Mouse (Mus musculus) stomach, postnatal 0 days (tissue): ENCODE data around the gene Usp38.

Source experiments
- CTCF ChIP-seq: IDR thresholded peaks from 2 replicates; pipeline ENCODE4 v1.5.1; 2016; ENCODE audit warnings: antibody characterized with exemption, low read depth, mild to moderate bottlenecking, moderate library complexity
- EP300 ChIP-seq: optimal IDR thresholded peaks from 2 replicates; pipeline ENCODE3; 2016; ENCODE audit warnings: antibody characterized with exemption

DNA sequence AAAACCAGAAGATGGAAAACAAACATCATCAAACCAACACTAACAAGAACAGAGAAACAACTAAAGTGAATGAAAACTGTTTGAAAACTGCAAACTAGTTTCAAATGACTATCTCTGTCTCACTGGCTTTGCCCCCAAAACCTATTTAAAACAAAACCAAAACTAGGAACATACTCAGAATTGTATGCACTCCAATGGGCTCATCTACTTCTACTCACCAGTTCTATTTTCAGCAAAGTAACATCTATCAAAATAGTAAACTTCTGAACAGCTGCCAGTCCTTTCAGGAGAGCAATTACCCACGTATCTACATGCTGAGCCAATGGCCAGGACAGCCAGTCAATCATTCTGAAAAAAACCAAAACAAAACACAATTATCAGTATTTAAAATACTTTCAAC is 9.6 kb downstream of the Usp38 start:
- TF ChIP-seq CTCF (no peak), EP300 (no peak)
